Mouse (Mus musculus): ENCODE data around the gene Gm21818. TPM values are rescaled to one million over a fixed set of nuclear protein-coding genes. Genes with fewer than 3 reads are reported as not detected.

Gene Gm21818
- polyA plus RNA-seq, 1 experiment from 2014 or later = not detected

Other genes with a start within 250 kb of the Gm21818 start
- not detected in 2 replicates for gene Gm21761, start 243.2 kb upstream of the Gm21818 start, polyA plus RNA-seq (2016; fragmentation: Nextera tagmentation; extraction: Ambion mirVana)
- gene B020031M17Rik, start 221.6 kb upstream of the Gm21818 start, polyA plus RNA-seq (2016; fragmentation: Nextera tagmentation; extraction: Ambion mirVana) = not detected in 2 replicates
- gene Gm36079, start 145.4 kb upstream of the Gm21818 start, polyA plus RNA-seq (2016; fragmentation: Nextera tagmentation; extraction: Ambion mirVana) = not detected in 2 replicates
- not detected in 2 replicates for gene Gm21188, start 120.2 kb upstream of the Gm21818 start, polyA plus RNA-seq (2016; fragmentation: Nextera tagmentation; extraction: Ambion mirVana)
- not detected in 2 replicates for gene Gm20767, start 32.2 kb upstream of the Gm21818 start, polyA plus RNA-seq (2016; fragmentation: Nextera tagmentation; extraction: Ambion mirVana)
- gene Gm21762, start 43.5 kb downstream of the Gm21818 start, polyA plus RNA-seq (2016; fragmentation: Nextera tagmentation; extraction: Ambion mirVana) = not detected in 2 replicates
- gene Gm21731, start 66.7 kb downstream of the Gm21818 start, polyA plus RNA-seq (2016; fragmentation: Nextera tagmentation; extraction: Ambion mirVana) = not detected in 2 replicates
- not detected in 2 replicates for gene AF067061, start 90.7 kb downstream of the Gm21818 start, polyA plus RNA-seq (2016; fragmentation: Nextera tagmentation; extraction: Ambion mirVana)
- not detected in 2 replicates for gene BC147527, start 128.0 kb downstream of the Gm21818 start, polyA plus RNA-seq (2016; fragmentation: Nextera tagmentation; extraction: Ambion mirVana)
- gene Tcstv3, start 144.4 kb downstream of the Gm21818 start, polyA plus RNA-seq (2016; fragmentation: Nextera tagmentation; extraction: Ambion mirVana) = not detected in 2 replicates

Data from embryonic facial prominence, embryonic 10.5 days (tissue).